Mouse (Mus musculus): ENCODE results near the gene Macrod2.
A peak's percentile ranks its signal among the peaks of the same experiment; 100 is the strongest.

The Macrod2 gene

DNA sequence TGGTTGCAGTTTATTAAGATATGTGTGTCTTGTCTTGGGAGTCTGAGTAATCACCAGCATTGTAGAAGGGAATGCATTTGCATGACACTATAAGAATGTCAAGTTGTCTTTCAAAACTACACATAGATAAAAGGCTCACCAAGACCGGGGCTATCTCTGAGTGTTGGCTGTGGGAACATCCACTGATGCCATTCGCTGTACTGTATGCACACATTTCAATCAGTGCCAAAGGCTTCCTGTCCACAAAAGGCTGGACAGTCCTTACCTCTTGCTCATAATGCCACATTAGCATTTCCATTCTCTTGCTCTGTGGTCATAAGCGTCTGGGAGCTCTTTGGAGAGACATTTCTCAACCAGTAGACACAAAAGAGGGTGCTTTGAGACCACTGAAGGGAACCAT is 1713.8 kb downstream of the Macrod2 start:
- DNase-seq, result no peak

DNA sequence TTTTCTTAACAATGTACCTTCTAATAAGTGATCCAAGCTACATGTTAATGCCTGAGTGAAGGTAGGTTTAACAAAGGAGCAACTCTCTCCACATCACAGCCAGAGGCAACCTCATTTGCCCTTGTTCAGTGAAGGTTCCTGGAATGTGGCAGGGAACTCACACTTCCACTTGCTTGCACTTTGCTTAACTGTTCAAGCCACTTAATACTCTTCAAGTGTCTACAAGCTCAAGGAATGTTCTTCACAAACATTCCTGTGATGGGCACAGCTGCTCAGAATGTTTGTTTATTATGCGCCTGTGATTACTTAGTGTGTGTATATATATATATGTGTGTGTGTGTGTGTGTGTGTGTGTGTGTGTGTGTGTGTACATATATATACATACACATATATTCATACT is 1721.5 kb downstream of the Macrod2 start:
- no peak for DNase-seq

DNA sequence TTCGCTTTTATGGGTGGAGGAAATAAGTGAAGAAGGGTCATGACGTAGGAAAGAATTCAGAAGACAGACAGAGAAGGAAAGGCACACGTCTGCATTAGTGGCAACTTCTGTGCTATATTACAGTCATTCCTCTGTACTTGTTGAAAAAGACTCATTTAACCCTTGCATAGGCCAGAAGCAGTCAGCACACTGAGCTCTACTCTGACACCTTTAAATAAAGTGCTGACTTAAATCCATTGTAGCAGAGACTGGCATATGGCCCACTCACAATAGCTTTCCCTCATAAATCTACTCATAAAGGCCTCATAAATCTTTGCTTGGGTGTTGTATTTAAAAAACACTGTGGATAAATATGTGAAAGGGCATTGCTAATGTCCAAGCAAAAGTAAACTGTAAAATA is 1733.0 kb downstream of the Macrod2 start:
- DNase-seq, result no peak

DNA sequence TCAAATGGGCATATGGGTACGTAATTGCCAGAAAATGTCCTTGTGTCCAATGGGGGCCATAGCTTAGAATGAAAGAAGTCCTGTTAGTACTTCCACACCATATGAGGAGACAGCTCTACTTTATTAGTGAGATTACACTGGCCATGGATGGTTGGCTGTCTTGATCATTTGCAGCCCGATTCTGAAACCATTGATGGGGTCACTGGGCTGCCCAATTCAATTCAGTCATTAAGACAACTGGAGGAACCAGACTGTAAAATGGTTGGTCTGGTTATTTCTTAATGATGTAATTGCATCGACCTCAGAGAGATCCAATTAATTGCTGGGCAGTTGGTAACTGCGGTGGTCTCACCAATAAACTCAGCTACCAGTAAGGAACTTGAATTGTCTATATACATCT is 1734.1 kb downstream of the Macrod2 start:
- no peak for DNase-seq

DNA sequence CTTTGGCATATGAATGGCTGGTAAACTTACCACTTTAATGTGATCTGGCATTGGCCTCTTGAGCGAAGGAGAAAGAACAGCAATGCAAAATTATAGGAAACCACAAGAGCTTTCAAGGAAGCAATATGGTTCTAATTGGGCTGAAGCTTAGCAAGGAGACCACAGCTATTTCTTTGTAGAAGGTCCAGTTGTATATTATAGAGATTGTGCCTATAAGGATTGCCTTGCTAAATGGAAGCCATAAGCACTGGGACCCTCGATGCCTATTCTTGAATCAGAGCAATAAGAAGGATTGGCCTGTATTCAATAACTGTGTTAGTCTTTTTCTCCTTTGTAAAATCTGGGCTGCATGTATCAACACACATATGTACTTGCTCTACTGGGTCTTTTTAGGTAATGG is 1754.2 kb downstream of the Macrod2 start:
- DNase-seq, result no peak

DNA sequence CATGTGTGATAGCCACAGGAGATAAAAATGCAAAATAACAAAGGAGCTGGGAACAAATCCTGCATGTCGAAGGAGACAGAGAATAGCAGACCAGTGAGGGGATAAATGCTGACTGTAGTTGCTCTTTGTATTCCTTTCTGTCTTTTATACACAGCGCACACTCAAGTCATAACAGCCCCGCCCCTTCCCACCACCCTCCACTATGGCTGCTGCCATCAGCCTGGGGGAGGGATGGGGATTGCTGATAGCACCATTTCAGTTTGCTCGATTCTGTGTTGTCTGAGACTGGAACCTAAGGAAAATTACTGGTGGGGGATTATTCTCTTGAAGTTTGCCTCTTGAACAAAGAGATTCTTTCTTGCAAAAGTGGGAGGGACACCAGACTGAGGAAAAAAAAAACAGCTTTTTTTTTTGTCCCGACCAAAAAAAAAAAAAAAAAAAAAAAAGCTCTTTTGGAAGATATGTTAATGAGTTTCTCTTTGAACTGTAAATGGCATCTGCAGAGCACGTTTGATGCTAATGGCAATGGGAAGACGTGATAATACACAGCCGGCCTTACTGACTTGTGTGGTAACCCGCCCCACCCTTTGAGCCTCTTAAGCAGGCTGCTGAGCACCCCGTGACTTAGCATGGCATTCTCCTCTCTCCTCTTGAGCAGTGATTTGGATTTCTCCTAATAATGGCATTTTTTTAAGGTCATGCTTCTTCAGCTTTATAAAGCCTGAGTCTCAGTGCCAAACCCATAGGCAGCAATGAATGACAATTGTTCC is 1768.6 kb downstream of the Macrod2 start:
- DNase-seq, result no peak

GRCm38 (mm10) chr2:142169649-142170048 is 1774.5 kb downstream of the Macrod2 start:
- DNase-seq, result no peak

DNA sequence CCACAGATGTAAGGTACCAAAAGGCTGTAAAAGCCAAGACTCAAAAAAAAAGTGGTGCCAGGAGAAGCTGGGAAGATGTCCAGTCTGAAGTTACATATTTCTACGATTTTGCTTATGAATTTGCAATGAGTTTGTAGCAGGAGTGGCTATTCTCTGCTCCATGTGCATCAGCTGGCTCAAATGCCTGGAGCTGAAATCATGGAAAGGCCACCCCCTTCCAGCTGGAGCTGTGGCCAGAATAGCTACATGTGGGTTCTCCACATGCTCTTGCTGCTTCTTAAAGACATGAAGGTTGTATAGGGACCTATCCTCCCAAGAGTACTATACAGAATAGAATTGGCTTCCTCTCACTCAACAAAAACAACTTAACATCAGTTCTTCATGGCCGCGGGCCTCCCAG is 1777.6 kb downstream of the Macrod2 start:
- DNase-seq, result no peak

GRCm38 (mm10) chr2:142174039-142174438 is 1778.9 kb downstream of the Macrod2 start:
- peak; percentile 11 for DNase-seq

DNA sequence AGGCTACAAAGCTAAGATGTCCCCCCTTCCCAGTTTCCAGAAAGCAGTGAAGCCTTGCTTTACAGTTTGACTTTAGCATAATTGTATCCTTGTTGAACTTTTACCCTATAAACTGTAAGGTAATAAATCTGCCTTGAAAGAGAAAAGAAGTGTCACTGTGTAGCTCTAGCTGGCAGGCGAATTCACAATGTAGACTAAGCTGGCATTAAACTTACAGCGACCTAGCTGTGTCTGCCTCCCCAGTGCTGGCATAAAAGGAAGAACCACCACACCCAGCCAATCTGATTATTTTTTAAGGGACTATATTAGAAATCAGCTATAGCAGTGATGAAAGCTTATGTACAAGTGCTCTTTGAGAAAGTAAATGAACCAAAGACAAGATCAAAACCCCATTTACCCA is 1791.8 kb downstream of the Macrod2 start:
- DNase-seq, result no peak

- DNase-seq, result no peak
These were observed 1792.3 kb downstream of the Macrod2 start for GRCm38 (mm10) chr2:142187428-142187827.

- no peak for DNase-seq
These were observed 1822.3 kb downstream of the Macrod2 start for GRCm38 (mm10) chr2:142217371-142217770.

- no peak for DNase-seq
These were observed 1827.2 kb downstream of the Macrod2 start for GRCm38 (mm10) chr2:142222137-142222921.

DNA sequence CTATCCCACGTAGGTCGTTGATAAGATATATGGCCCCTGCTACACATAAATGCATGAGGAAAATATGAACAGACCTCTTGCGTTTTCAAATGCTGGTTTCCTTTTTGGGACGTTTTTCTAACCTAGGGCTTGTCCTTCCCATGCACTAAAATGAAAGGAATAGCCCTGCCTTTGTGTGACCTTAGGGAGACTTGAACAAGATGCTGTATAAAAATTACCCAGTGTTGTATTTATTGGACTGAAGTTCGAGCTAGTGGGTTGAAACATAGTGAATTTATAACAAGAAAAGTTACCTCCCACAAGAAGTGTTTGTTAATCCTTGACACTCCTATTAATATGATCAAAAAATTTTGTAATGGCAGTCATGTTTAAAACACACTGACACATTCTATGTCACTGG is 1827.8 kb downstream of the Macrod2 start:
- DNase-seq, result no peak

DNA sequence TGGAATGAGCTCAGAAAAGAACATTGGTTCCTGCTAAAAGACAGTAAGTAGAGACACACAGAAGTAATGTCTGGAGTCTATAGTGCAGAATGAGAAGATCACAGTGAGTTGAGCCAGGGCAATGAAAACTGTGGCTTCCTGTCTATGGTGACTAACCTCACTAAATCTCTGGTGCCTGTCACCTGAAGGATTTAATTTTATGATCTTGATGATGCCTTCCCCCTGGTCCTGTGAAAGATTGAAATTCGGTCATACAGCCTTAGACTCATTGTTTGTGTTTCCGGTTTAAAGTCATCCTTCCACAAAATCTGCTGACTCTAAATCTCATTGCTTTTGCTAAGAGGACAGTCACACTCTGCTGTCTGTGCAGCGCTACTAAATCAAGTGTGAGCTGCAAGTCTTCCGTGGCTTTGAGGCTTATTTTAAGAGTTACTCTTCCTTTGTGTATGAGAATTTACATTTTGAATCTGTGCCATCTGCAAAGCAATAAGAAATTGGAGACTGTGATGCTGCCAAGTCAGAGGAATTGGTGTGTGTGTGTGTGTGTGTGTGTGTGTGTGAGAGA is 1836.0 kb downstream of the Macrod2 start:
- DNase-seq, result no peak

DNA sequence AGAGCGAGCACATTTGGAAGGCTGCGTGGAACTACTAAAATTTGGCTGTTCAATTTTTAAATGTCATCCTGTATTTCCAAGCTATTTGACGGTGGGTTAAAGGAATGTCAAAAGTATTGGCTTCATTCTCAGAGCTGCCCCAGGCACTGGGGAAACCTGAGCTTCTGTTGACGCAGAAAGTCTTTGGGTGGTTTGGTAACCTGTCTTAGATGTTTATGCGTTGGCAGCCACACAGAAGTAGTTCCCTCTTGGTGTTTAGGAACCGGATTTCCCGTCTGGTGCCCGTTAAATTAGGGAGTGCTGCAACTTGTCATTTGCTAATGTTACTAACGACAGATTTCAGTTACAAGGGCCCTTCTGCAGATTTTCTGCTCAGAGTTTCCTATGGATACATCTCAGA is 1837.7 kb downstream of the Macrod2 start:
- no peak for DNase-seq

DNA sequence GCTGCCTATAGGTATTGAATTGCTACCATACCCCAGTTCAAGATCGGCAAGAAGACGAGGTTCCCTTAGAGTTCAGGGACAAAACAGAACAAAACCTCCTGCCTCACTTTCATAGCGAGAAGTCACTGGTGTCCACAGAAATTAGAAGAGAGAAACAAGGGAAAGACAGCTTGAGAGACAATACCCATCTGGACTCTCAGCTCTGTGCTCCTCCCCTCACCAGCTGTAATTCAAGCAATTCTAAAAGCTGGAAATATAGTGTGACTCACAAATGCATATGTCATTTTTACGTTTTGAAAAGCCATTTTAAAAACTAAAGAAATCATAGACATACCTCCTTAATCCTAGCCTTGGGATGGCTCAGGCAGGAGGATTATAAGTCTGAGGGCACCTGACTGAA is 1848.4 kb downstream of the Macrod2 start:
- no peak for DNase-seq

DNA sequence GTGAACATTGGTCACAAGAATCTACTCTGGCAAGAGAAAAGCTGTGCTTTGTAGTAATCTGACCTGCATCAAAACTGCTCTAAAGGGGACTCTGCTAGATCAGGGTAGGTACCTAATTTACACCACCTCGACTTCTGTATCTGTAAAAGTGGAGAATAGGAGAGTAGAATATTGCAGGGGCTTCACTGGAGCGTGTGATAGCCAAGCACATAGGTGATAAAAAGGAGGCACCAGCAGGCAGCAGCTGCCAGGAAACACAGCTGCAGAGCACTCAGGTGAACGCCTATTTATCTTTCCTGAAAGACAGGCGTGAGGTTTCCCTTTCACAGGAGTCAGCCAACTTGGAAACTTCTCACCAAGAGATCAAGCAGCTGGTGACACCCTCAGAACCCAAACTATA is 1855.3 kb downstream of the Macrod2 start:
- DNase-seq, result no peak

DNA sequence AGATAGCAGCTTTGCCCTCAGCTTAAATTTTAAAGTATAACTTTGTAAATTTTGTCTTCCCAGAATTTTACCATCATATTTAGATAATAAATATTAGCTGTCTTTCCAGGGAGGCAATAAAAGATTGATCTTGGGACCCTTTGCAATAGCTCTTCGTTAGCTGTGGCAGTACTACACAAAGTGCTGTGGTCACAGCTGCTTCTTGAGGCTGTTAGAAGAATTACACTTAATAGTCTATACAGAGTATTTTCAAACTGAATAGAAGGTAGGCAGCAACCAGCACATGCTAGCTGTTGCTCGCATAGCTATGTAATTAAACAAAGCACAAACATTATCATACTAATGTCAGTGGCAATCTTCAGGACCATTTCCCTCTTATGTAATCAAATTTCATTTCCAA is 1856.4 kb downstream of the Macrod2 start:
- no peak for DNase-seq

DNA sequence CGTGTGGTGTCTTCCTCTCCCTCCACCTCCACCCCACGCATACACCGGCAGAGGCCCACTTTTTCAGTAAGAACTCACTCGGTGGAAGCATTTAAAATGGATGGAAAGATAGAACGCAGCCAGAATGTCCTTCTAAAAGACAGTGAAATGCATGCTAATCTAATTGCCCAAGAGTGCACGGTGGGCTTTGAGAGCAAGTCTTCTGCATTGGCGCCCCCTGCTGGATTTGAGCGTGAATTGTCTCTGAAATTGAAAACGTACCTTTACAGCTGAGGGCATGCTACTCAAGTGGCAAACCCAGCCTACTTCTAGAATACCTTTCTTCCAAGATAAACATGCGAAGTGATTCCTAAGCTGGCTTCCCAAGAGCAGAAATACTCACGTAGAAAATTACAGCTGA is 1858.8 kb downstream of the Macrod2 start:
- peak; percentile 81 for DNase-seq

DNA sequence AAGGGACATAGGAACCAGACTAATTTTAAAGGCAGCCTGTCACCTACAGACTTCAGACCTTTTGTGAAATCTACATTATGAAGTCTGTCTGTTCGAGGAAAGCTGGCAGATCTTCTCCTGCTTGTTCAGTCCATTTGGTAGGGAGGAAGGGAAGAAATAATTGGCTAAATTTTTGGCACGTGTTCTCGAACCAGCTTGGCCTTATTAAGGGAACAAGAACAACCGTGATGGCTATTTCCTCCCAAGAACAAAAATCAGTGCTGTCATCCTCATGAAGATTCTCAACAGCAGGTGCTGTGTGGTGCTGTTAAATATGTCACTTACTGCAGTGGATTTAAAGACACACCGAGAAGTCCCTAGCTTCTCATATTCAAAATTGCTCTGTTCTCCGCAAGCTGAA is 1859.5 kb downstream of the Macrod2 start:
- DNase-seq, result peak; percentile 66

DNA sequence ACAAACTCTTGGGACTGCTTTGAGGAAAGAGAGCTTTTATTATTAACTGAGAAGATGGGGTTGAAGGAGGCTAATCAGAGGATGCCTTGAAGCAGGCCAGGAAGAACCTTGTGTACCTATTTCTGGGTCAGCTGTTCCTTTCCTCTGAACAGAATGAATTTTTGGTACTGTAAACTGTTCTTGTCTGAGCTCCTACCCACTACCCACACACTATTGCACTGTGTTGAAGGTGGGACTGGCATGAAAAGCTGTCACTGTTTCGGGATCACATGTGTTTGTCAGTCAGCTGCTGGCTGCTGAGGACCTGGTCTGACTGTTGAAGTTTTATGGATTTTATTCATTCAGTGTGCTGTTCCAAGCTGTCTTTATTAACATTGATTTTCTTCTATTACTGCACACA is 1862.4 kb downstream of the Macrod2 start:
- DNase-seq, result no peak

- DNase-seq, result no peak
These were observed 1865.9 kb downstream of the Macrod2 start for GRCm38 (mm10) chr2:142261046-142261445.

DNA sequence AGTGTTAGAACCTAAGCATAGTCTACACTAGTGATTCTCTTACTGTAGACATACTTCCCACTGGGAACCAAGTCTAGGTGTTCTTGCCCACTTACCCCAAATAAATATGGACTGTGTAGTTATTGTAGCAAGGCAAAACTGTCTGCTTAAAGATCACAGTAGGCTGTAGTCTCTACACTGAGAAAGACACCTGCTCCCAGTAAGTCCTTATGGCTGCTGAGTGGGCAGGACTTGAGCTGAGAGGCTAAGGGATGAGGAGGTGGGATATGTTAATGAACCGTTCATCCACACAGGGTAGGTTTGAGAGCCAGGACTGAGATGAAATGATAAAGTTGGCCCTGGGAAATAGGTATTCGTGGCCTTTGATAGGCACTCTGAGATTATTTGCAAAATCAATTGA is 1869.6 kb downstream of the Macrod2 start:
- DNase-seq, result no peak

Data from cerebellum, adult 9-11 months (tissue).